Mouse (Mus musculus) heart, embryonic 10.5 days (tissue): Measurements from ENCODE around the gene Klhl30. TPM values are rescaled to one million over a fixed set of nuclear protein-coding genes. Genes with fewer than 3 reads are reported as not detected.

ENCODE experiments used
- DNase-seq: peaks from one replicate; pipeline ENCODE4 v3.0.0-alpha.2; 2017; ENCODE audit warnings: low spot score
- H3K27ac ChIP-seq: fragments of 300-500 bp; sonication (generic); 2 replicates; pipeline ENCODE4 v1.5.1; 2016; ENCODE audit warnings: mild to moderate bottlenecking
- H3K27me3 ChIP-seq: fragments of 300-500 bp; sonication (generic); 2 replicates; pipeline ENCODE4 v1.6.1; 2016; ENCODE audit warnings: mild to moderate bottlenecking; ENCODE audit not compliant: poor library complexity, insufficient read depth, severe bottlenecking
- H3K36me3 ChIP-seq: fragments of 300-500 bp; sonication (generic); 2 replicates; pipeline ENCODE4 v1.6.1; 2016; ENCODE audit warnings: mild to moderate bottlenecking, moderate library complexity
- H3K4me1 ChIP-seq: fragments of 300-500 bp; sonication (generic); 2 replicates; pipeline ENCODE4 v1.6.1; 2016; ENCODE audit warnings: mild to moderate bottlenecking
- H3K4me3 ChIP-seq: fragments of 300-500 bp; sonication (generic); 2 replicates; pipeline ENCODE4 v1.5.1; 2016; ENCODE audit warnings: mild to moderate bottlenecking, moderate library complexity
- H3K9me3 ChIP-seq: fragments of 300-500 bp; sonication (generic); 2 replicates; pipeline ENCODE4 v1.6.1; 2016; ENCODE audit warnings: mild to moderate bottlenecking, moderate library complexity
- WGBS: fragments of 180-500 bp; shearing (Covaris S2); methylation state at CpG from one replicate; pipeline ENCODE4 v1.1.7; 2016; 5-methylcytosine and 5-hydroxymethylcytosine counted together
- polyA plus RNA-seq: library from polyadenylated mRNA; unstranded; fragments of >200 nt; fragmentation: Nextera tagmentation; extraction: Ambion mirVana; gene quantifications from 2 replicates; pipeline ENCODE4 v1.2.1, GENCODE M21; 2016

Gene Klhl30
- polyA plus RNA-seq, 1 experiment from 2014 or later: 33.1 TPM

GRCm38 (mm10) chr1:91411631-91412285 lies 60.9 kb downstream of the Klhl30 start:
- H3K27ac ChIP-seq: peak overlapping the region; percentile 92; the same call in 1 of the 2 replicates
- H3K36me3 ChIP-seq: no peaks in the 10 kb centered on the region; the same call in 1 of the 2 replicates
- H3K4me1 ChIP-seq: peaks cover 36% of the 10 kb centered on the region
- DNase-seq: no peak
- peak overlapping the region; percentile 75 for H3K4me3 ChIP-seq
- WGBS: 67% methylated on average over 8 of the region's 8 CpGs
- peaks cover 2% of the 10 kb centered on the region; the same call in 1 of the 2 replicates for H3K27me3 ChIP-seq
- H3K9me3 ChIP-seq: no peaks in the 10 kb centered on the region

Other genes starting within 250 kb of the Klhl30 start
- 1.3 and 2.9 TPM in 2 replicates for gene Rbm44, start 205.9 kb upstream of the Klhl30 start, polyA plus RNA-seq
- 16.8 and 24.9 TPM in 2 replicates for gene Ramp1, start 171.2 kb upstream of the Klhl30 start, polyA plus RNA-seq
- gene Ube2f, start 100.7 kb upstream of the Klhl30 start, polyA plus RNA-seq: 76.9 and 82.8 TPM in 2 replicates
- 21.2 and 21.9 TPM in 2 replicates for gene Scly, start 52.7 kb upstream of the Klhl30 start, polyA plus RNA-seq
- 0.07 and 0.16 TPM in 2 replicates for gene Espnl, start 28.9 kb upstream of the Klhl30 start, polyA plus RNA-seq
- gene Erfe, start 15.4 kb downstream of the Klhl30 start, polyA plus RNA-seq: 2.2 TPM in 2 replicates
- 132 and 152 TPM in 2 replicates for gene Ilkap, start 47.8 kb downstream of the Klhl30 start, polyA plus RNA-seq
- 70.6 and 74.2 TPM in 2 replicates for gene Hes6, start 63.0 kb downstream of the Klhl30 start, polyA plus RNA-seq
- 3.2 and 4.9 TPM in 2 replicates for gene Per2, start 108.3 kb downstream of the Klhl30 start, polyA plus RNA-seq
- gene Traf3ip1, start 143.6 kb downstream of the Klhl30 start, polyA plus RNA-seq: 6.1 and 7.3 TPM in 2 replicates
- gene Asb1, start 189.5 kb downstream of the Klhl30 start, polyA plus RNA-seq: 9.0 and 11.1 TPM in 2 replicates